Mouse (Mus musculus) gastrocnemius, postnatal 4 days (tissue): ENCODE measurements at regions not wholly inside any gene's neighbourhood (a gene's known extent, or its start where the extent isn't known, plus 50 kb on each side); places are given as distances from the start of the nearest gene placed in this dataset.

Source experiments
- DNase-seq, 2 experiments: peaks; one replicate each; pipeline ENCODE4 v3.0.0; 2021 to 2022; ENCODE audit warnings: low spot score in 2 of 2, mixed read lengths in 2 of 2

- no peak for DNase-seq
Observed at GRCm38 (mm10) chr10:92504271-92504670, 217.9 kb downstream of the Nedd1 start.

GRCm38 (mm10) chr10:92483592-92483991, 238.6 kb downstream of the Nedd1 start:
- no peak for DNase-seq

- DNase-seq: no peak
Observed at GRCm38 (mm10) chr10:92473282-92473681, 248.9 kb downstream of the Nedd1 start.

GRCm38 (mm10) chr10:92471111-92471510, 251.1 kb downstream of the Nedd1 start:
- no peak for DNase-seq

GRCm38 (mm10) chr10:92455195-92455594, 267.0 kb downstream of the Nedd1 start:
- DNase-seq: no peak

- no peak for DNase-seq
Observed at GRCm38 (mm10) chr10:92453550-92453949, 268.7 kb downstream of the Nedd1 start.

- no peak for DNase-seq
Observed at GRCm38 (mm10) chr10:92445957-92446356, 276.3 kb downstream of the Nedd1 start.

DNA sequence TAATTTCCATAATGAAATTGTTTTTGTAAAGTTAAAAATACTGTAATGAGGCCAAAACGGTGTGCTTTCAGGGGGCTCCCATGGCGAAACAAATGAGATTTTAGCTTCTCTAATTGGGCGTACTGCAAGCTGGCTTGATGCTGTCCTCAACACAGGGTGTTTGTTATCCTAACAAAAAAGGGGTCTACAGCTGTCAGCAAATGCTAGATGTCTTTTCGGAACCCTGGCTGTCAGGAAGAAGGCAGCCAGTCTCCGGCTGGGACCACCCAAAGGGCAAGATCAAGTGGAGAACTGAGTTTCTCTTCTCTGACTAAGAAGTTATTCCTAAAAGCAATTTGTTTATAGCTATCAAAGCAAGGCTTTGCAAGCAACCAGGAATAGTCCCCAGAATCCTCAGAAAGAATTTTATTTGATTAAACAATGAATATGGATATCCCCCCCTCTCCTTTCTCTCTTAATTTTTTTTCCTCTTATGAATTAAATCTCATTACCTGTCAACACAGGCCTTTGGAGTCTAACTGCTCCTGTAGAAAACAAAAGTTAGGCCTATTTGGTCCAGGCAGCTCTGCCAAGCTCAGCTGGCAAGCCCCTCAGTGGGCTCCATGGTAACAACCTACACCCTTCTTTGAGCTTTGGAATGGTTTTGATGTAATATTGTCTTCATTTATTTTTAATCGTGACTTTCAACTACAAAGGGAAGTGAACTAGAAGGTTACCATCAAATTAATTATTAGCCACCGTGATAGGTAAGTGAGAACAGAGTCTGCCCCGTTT, 283.4 kb downstream of the Nedd1 start:
- DNase-seq: no peak

DNA sequence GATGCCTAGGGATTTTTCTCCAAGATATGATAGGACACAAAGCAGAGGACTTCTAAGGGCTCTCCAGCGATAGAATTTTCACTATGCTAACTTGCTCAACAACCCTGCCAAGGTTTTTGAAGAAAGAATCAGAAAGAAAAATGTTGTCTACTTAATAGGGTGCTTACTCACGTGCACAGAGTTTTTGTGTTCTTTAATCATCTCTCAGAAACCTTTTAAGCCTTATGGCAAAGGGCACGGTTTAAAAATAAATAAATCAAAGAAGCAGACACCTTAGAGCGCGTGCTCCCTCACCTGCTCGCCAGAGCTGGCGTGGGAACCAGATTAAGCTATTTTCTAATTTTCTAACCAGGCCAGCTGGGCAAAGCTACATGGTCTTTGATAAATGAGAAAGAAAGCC, 293.0 kb downstream of the Nedd1 start:
- no peak for DNase-seq

GRCm38 (mm10) chr10:92428026-92428425, 294.2 kb downstream of the Nedd1 start:
- no peak for DNase-seq

DNA sequence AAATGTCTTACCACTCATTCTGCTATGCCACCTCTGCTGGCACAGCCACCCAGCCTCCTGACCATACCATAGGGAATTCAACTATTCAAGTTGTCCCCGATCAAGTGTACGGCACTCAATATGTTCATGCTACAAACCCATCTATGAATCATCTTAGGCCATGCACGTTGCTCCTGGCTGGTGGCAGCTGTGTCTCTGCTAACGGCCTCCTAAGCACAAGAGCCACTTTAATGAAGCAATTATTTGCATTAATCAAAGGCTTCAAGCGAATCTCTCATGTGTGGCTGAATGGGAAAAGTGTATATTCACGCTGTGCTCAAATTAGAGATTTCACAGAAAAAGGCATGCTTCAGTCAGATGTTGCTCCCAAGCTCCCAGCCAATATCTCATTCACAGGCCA, 295.8 kb downstream of the Nedd1 start:
- no peak for DNase-seq

GRCm38 (mm10) chr10:92412737-92413136, 309.5 kb downstream of the Nedd1 start:
- DNase-seq: no peak

DNA sequence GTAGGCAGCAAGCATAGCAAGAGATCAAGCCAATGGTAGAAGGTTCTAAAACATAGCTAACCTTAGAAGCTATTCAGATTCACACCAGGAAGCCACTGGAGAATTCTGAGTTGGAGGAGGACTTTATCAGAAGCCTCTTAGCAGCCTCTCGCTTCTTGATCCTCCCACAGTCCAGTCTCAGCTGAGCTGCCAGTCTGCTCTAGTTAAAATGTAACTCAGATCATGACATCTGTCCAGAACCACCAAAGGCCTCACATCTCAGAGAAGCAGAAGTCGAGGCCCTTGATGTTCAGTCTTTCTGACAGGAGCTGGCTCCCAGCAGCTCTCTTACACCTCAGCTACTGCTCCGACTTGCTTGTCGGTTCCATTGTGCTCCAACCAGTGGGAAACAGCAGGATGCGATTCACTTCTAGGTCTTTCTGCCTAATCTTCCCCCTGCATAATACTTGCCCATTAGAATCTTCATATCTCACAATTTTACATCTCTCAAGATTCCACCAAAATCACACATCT, 311.4 kb downstream of the Nedd1 start:
- no peak for DNase-seq

GRCm38 (mm10) chr10:92404697-92405293, 317.4 kb downstream of the Nedd1 start:
- no peak for DNase-seq

DNA sequence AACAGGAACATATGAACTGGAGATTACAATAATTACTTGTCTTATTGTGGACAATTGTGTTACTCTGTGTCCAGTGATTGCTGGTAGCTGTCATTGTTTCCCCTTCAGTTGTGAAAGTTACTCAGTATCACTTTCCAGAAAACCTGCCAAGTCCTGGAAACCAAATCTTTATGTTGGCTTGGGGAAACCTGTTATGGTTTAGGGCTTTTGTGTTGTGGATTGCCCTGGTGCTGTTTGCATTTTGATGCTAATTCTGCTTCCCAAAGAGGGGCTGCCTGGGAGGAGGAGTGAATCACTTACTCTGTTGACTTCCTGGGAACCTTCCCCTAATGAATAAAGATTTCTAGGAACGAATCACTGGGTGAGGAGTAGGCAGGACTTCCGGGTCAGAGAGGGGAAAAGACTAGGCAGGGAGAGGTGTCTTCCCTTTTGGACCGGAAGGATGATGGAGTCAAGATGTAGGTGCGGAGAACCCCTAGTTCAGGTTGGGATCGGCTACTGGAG, 321.6 kb downstream of the Nedd1 start:
- no peak for DNase-seq

DNA sequence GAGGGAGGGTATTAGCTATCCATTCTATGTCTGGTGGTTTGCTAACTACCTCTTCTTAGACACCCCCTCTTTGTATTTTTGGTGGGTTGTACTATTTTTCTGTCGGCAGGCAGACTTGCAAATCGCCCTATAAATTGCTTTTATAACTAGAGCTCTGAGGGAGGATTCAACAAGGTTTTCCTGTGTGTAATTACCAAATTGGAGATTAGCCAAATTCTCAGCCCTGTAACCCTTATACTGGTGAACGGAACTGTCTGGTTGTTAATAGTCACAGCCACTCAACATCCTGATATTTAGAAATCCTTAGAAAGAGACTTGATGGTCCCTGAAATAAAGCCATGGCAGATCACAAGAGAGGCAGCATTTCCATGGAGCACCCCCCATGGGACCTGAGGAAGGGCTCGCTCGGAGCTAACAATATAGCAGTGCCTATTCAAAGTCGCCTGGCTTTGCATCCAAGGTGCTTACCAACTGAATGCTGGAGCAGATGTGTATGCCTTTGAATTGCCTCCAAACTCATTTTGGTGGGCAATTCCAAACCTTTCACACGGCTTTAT, 333.0 kb downstream of the Nedd1 start:
- no peak for DNase-seq

DNA sequence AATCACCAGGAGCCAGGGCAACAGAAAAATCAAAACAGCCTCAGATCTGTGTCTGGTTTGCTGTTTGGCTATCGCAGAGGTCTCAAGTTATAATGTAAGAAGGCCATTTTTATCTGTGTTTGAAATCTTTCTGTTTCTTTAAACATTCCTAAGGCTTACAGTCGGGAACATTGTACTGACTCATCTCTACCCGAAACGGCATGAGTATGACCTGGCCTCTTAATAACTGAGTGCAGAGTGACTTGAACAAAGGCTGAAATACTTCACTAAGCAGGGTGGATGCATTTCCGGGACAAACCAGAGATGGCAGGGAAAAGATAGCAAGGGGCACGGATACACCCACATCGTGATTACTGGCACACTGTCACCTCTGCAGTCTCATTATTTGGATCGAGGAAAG, 355.1 kb downstream of the Nedd1 start:
- no peak for DNase-seq

DNA sequence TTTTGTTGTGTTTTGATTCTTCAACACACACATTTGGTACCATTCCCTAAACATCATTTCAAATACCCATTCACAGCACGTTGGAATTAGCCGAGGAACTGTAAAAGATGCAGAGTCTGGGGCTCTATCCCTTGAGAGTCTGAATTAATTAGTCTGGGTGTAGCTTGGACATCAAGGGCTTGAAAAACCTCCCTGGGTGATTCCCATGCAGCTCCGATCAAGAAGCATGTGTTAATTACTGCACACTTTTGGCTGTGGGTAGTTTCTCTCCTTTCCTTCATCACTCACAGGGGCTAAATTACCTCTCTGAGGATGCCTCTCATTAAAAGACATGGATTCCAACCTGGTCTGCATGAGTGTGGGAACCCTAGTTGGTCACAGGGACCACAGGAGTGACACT, 365.5 kb downstream of the Nedd1 start:
- DNase-seq: no peak

DNA sequence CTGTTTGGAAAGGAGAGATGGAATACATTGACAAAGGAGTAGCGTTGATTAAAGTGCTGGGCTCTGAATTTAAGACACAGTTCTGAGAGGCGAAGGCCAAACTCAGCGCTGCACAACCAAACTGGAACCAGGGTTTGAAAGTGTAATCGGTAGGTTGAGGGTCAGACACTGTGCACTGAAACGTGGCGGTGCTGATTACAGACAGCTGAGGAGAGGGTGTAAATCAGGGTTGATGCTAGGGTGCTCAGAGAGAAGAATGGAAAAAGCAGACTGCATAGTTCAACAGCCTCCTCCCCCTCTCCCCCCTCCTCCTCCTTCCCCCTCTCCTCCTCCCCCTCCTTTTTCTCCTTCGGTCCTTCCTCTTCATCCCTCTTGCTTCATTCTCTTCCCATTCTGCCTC, 373.2 kb downstream of the Nedd1 start:
- DNase-seq: no peak

GRCm38 (mm10) chr10:92347960-92348675, 374.1 kb downstream of the Nedd1 start:
- DNase-seq: no peak

GRCm38 (mm10) chr10:92339671-92340070, 382.5 kb downstream of the Nedd1 start:
- no peak for DNase-seq

DNA sequence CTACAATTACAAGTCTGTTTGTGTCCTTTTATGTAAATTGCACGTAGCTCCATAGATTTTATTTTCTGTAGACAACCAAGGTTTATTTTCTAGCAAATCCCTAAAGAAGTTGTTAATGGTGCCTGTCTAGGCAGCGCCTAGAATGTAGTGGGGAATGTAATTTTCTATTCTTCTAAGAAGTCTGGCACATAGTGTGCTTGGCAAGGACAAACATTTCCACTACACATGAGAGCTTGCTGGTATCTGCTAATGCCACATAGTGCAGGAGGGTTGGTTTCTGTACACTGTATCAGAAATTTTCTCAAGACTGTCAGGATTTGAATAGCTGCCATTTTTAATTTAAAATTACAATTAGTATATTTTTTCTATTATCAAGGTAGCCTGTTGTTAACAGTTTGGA, 385.3 kb downstream of the Nedd1 start:
- no peak for DNase-seq
